Mouse (Mus musculus): ENCODE results near the gene Fam131a.
A peak's percentile ranks its signal among the peaks of the same experiment; 100 is the strongest.

Gene Fam131a

DNA sequence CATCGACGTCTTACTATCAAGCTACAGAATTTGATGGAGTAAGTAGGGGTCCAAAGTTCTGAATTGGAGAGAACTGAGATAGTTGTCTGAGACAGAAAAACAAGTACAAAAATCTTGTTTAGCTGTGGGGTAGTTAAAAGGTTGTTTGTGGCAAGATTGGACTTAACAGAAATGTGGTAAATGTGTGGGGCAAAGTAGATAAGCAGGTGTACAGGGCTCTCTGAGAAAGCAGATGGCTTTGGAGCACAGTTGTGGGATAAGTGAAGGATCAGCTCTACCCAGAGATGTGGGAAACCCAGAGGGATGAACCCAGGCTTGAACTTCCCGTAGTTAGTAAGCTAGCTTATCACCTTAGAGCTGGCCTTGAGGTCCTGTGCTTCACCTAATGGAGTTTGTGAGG is 2.3 kb upstream of the Fam131a start:
- H3K4me3 ChIP-seq (replicated peaks; ENCODE audit: low read length): no peak overlapping the region
- H3K27me3 ChIP-seq (ENCODE audit: insufficient read depth, low read length): peaks cover 14% of the 10 kb centered on the region
- TF ChIP-seq NANOG (IDR thresholded peaks at IDR 0.05; ENCODE audit: borderline replicate concordance, low read length) (no peak), POU5F1 (IDR thresholded peaks at IDR 0.05; ENCODE audit: borderline replicate concordance, low read length) (no peak), CTCF (conservative IDR thresholded peaks at IDR 0.05; ENCODE audit: low read length) (no peak)
- peaks cover 71% of the 10 kb centered on the region for H3K36me3 ChIP-seq (ENCODE audit: insufficient read depth, low read length)
- H3K9me3 ChIP-seq (ENCODE audit: low read length): no peaks in the 10 kb centered on the region
- H3K4me1 ChIP-seq (replicated peaks; ENCODE audit: low read depth, low read length): peaks cover 95% of the 10 kb centered on the region

DNA sequence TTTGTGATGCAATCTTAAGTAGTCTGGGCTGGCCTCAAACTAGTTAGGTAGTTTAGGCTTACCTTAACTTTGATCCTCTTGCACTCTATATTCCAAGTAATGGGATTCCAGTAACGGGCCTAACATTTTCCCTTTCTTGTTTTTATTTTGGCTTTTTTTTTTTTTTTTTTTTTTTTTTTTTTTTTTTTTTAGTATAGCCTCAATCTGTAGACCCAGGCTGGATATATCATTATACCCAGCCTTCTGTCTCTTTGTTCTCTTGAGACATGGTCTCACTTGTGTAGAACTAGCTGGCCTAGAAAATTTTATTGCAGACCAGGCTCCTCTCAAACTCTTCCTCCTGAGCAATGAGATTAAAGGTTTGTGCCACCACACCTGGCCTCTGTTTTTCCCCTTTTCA is 1.4 kb upstream of the Fam131a start:
- TF ChIP-seq CTCF (conservative IDR thresholded peaks at IDR 0.05; ENCODE audit: low read length): no peak
- peaks cover 93% of the 10 kb centered on the region for H3K4me1 ChIP-seq (replicated peaks; ENCODE audit: low read depth, low read length)

DNA sequence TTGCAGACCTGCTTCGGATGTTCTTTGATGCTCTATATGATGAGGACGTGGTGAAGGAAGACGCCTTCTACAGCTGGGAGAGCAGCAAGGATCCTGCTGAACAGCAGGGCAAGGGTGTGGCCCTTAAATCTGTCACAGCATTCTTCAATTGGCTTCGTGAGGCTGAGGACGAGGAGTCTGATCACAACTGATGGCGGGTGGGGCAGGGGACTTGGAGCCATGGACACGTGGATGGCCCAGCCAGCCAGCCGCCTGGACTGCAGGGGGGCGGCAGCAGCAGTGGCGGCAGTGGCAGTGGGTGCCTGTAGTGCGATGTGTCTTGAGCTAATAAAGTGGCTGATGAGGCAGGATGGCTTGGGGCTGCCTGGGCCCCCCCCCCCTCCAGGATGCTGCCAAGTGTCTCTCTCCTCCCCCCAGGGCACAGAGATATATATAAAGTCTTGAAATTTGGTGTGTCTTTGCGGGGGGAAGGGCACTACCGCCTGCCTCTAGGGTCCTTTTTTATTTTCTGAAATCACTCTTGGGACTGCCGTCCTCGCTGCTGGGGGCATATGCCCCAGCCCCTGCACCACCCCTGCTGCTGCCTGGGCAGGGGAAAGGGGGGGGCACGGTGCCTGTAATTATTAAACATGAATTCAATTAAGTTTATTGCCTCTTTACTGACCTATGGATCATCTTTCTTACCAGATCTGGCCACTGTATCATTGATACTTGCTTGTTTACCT is 638 bp upstream of the Fam131a start:
- Histone ChIP-seq H3K36me3 (ENCODE audit: insufficient read depth, low read length) (peaks cover 55% of the 10 kb centered on the region), H3K9me3 (ENCODE audit: low read length) (no peaks in the 10 kb centered on the region), H3K4me3 (replicated peaks; ENCODE audit: low read length) (peak overlapping the region; percentile 82), H3K27me3 (ENCODE audit: insufficient read depth, low read length) (peaks cover 26% of the 10 kb centered on the region), H3K4me1 (replicated peaks; ENCODE audit: low read depth, low read length) (peaks cover 86% of the 10 kb centered on the region)
- TF ChIP-seq POU5F1 (IDR thresholded peaks at IDR 0.05; ENCODE audit: borderline replicate concordance, low read length) (no peak), NANOG (IDR thresholded peaks at IDR 0.05; ENCODE audit: borderline replicate concordance, low read length) (no peak), CTCF (conservative IDR thresholded peaks at IDR 0.05; ENCODE audit: low read length) (no peak)

More for the DNA sequence above, 1.4 kb upstream of the Fam131a start:
- Histone ChIP-seq H3K9me3 (ENCODE audit: low read length) (no peaks in the 10 kb centered on the region), H3K4me3 (replicated peaks; ENCODE audit: low read length) (no peak overlapping the region), H3K36me3 (ENCODE audit: insufficient read depth, low read length) (peaks cover 63% of the 10 kb centered on the region), H3K27me3 (ENCODE audit: insufficient read depth, low read length) (peaks cover 22% of the 10 kb centered on the region)

DNA sequence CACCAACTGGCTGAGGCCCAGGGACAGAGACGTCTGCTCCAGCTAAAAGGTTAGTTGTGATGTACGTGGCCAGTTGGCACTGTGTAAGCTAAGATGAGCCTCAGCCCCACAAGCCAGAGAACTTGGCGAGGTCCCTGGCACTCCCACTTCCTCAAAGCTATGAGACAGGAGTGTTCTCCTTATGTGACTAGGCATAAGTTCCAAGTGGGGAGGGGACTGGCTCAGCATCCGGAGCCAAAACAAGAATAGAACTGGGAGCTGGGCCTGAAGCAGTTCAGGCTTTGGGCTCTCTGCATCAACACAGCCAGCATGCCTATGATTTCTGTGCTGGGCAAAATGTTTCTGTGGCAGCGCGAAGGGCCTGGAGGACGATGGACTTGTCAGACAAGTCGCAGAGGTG is 1.7 kb downstream of the Fam131a start:
- TF ChIP-seq POU5F1 (IDR thresholded peaks at IDR 0.05; ENCODE audit: borderline replicate concordance, low read length) (no peak), CTCF (conservative IDR thresholded peaks at IDR 0.05; ENCODE audit: low read length) (no peak), NANOG (IDR thresholded peaks at IDR 0.05; ENCODE audit: borderline replicate concordance, low read length) (no peak)
- peaks cover 38% of the 10 kb centered on the region for H3K36me3 ChIP-seq (ENCODE audit: insufficient read depth, low read length)
- no peak overlapping the region for H3K4me3 ChIP-seq (replicated peaks; ENCODE audit: low read length)
- peaks cover 27% of the 10 kb centered on the region for H3K27me3 ChIP-seq (ENCODE audit: insufficient read depth, low read length)
- H3K4me1 ChIP-seq (replicated peaks; ENCODE audit: low read depth, low read length): peaks cover 69% of the 10 kb centered on the region
- H3K9me3 ChIP-seq (ENCODE audit: low read length): no peaks in the 10 kb centered on the region

DNA sequence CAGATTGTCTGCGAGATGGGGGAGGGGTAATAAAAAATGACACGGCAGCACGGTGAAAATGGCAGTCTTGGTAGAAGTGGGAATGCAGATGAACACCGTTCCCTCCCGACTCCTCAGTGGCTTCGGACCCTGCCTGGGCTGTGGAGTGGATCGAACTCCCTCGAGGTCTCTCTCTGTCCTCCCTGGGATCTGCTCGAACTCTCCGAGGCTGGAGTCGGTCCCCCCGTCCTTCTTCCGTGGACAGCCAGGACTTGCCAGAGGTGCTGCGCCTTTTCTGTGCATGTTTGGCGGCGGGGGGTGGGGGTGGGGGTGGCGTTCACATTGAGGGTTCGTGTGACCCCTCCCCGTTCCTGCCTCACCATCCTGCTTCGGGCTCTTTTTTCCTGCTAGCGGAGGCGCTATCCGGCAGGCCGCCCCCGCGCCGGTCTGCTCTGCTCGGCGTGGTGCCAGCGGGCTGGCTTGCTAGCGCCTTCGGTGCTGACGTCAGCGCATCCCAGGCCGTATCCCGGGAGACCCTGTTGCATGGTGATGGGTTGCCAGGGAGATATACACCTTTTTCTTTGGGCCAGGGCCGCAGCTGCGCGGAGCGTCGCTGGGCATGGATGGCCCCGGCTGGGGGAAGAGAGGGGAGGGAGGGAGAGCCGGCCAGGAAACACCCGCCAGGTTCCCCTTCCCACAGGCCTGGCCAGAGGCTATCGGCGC is 2.7 kb downstream of the Fam131a start:
- no peak for TF ChIP-seq NANOG (IDR thresholded peaks at IDR 0.05; ENCODE audit: borderline replicate concordance, low read length)
- TF ChIP-seq CTCF (conservative IDR thresholded peaks at IDR 0.05; ENCODE audit: low read length): no peak
- no peak for TF ChIP-seq POU5F1 (IDR thresholded peaks at IDR 0.05; ENCODE audit: borderline replicate concordance, low read length)
- H3K36me3 ChIP-seq (ENCODE audit: insufficient read depth, low read length): peaks cover 28% of the 10 kb centered on the region
- no peaks in the 10 kb centered on the region for H3K9me3 ChIP-seq (ENCODE audit: low read length)
- H3K4me3 ChIP-seq (replicated peaks; ENCODE audit: low read length): peak overlapping the region; percentile 71
- H3K4me1 ChIP-seq (replicated peaks; ENCODE audit: low read depth, low read length): peaks cover 69% of the 10 kb centered on the region
- H3K27me3 ChIP-seq (ENCODE audit: insufficient read depth, low read length): peaks cover 27% of the 10 kb centered on the region

DNA sequence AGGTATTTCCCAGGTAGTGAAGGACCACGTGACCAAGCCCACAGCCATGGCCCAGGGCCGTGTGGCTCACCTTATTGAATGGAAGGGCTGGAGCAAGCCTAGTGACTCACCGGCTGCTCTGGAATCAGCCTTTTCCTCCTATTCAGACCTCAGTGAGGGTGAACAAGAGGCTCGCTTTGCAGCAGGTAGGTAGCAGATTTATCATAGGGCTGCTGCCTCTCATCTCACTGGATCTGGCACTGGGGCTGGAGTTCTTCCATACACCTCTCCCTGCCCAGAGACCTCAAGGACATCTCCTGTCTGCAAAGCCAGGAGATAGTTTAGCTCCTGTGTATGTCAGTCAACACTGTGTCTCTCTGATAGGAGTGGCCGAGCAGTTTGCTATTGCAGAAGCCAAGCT is 6.2 kb downstream of the Fam131a start:
- peaks cover 24% of the 10 kb centered on the region for H3K36me3 ChIP-seq (ENCODE audit: insufficient read depth, low read length)
- TF ChIP-seq CTCF (conservative IDR thresholded peaks at IDR 0.05; ENCODE audit: low read length): no peak
- no peak for TF ChIP-seq POU5F1 (IDR thresholded peaks at IDR 0.05; ENCODE audit: borderline replicate concordance, low read length)
- TF ChIP-seq NANOG (IDR thresholded peaks at IDR 0.05; ENCODE audit: borderline replicate concordance, low read length): no peak
- H3K27me3 ChIP-seq (ENCODE audit: insufficient read depth, low read length): peaks cover 27% of the 10 kb centered on the region
- no peaks in the 10 kb centered on the region for H3K9me3 ChIP-seq (ENCODE audit: low read length)
- no peak overlapping the region for H3K4me3 ChIP-seq (replicated peaks; ENCODE audit: low read length)
- H3K4me1 ChIP-seq (replicated peaks; ENCODE audit: low read depth, low read length): peaks cover 73% of the 10 kb centered on the region

DNA sequence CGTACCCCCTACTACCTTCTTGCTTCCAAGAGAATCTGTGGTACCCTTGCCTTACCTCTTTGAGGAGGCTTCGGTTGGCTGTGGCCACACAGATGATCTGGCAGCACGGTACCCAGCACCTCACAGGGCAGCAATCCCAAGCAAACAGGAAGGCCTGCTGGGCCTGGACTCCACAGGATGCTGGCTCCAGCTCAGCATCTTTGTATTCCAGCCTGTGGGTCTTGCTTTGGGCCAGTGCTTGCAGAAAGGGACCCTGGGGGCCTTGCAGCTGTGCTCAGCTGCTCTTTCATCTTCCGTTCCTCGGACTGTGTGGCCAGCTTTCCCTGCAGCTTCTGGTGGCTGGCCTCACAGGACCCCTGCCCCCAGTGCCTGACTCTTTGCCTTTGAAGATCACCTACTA is 7.0 kb downstream of the Fam131a start:
- TF ChIP-seq CTCF (conservative IDR thresholded peaks at IDR 0.05; ENCODE audit: low read length): no peak
- no peak for TF ChIP-seq NANOG (IDR thresholded peaks at IDR 0.05; ENCODE audit: borderline replicate concordance, low read length)
- no peak for TF ChIP-seq POU5F1 (IDR thresholded peaks at IDR 0.05; ENCODE audit: borderline replicate concordance, low read length)
- Histone ChIP-seq H3K4me3 (replicated peaks; ENCODE audit: low read length) (no peak overlapping the region), H3K36me3 (ENCODE audit: insufficient read depth, low read length) (peaks cover 31% of the 10 kb centered on the region), H3K27me3 (ENCODE audit: insufficient read depth, low read length) (peaks cover 21% of the 10 kb centered on the region), H3K9me3 (ENCODE audit: low read length) (no peaks in the 10 kb centered on the region), H3K4me1 (replicated peaks; ENCODE audit: low read depth, low read length) (peaks cover 73% of the 10 kb centered on the region)

DNA sequence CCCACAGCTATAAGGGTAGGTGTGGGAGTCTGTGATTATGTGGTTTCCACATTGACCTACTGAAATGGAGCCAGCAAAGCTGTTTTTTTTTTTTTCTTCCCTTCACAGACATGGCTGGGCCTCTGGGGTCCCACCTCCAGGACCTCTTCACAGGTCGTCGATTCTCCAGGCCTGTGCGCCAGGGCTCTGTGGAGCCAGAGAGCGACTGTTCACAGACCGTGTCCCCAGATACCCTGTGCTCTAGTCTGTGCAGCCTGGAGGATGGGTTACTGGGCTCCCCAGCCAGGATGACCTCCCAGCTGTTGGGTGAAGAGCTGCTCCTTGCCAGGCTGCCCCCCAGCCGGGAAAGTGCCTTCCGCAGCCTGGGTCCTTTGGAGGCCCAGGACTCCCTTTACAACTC is 8.3 kb downstream of the Fam131a start:
- Histone ChIP-seq H3K4me3 (replicated peaks; ENCODE audit: low read length) (peak overlapping the region; percentile 82), H3K27me3 (ENCODE audit: insufficient read depth, low read length) (peaks cover 8% of the 10 kb centered on the region), H3K9me3 (ENCODE audit: low read length) (no peaks in the 10 kb centered on the region), H3K36me3 (ENCODE audit: insufficient read depth, low read length) (peaks cover 44% of the 10 kb centered on the region), H3K4me1 (replicated peaks; ENCODE audit: low read depth, low read length) (peaks cover 75% of the 10 kb centered on the region)
- TF ChIP-seq CTCF (conservative IDR thresholded peaks at IDR 0.05; ENCODE audit: low read length): no peak
- TF ChIP-seq NANOG (IDR thresholded peaks at IDR 0.05; ENCODE audit: borderline replicate concordance, low read length): no peak
- no peak for TF ChIP-seq POU5F1 (IDR thresholded peaks at IDR 0.05; ENCODE audit: borderline replicate concordance, low read length)

Data from E14TG2a.4 (cell line).